Mouse (Mus musculus) spleen, adult 2 months (tissue): ENCODE data around the gene Fkbp9.
A peak's percentile ranks its signal among the peaks of the same experiment; 100 is the strongest.

Experiments used
- CTCF ChIP-seq: fragments of 200-500 bp; IDR thresholded peaks from 2 replicates; pipeline ENCODE4 v1.5.1; 2011; ENCODE audit warnings: mild to moderate bottlenecking, inconsistent platforms; ENCODE audit not compliant: insufficient read depth, insufficient read length, insufficient replicate concordance; ENCODE audit errors: extremely low read depth
- POLR2A ChIP-seq: fragments of 200-500 bp; IDR thresholded peaks from 2 replicates; pipeline ENCODE4 v1.6.1; 2011; ENCODE audit warnings: low read depth, low read length, inconsistent platforms

DNA sequence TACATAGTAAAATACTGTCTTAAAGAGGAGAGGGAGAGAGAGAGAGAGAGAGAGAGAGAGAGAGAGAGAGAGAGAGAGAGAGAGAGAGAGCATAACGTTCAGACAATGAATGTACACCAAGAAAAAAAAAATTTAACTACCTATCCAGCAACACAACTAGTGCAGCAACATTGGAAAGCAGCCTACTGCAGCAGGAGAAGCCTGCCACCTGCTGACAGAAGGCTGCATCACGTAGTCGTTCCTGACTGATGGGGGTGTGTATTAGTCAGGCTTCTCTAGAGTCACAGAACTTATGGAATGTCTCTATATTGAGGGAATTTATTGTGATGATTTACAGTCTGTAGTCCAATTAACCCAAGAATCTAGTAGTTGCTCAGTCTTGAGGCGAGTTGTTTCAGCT, 77.1 kb downstream of the Fkbp9 start:
- TF ChIP-seq CTCF (peak; percentile 81; the same call in 1 of the 2 replicates), POLR2A (no peak)
